Mouse (Mus musculus) cerebellum, postnatal 25 days (tissue): Measurements from ENCODE around the gene Gm43517.

Experiments
- DNase-seq, 2 experiments: peaks; one replicate each; pipeline ENCODE4 v3.0.0; 2021; ENCODE audit warnings: mixed read lengths in 2 of 2

Gm43517 gene

DNA sequence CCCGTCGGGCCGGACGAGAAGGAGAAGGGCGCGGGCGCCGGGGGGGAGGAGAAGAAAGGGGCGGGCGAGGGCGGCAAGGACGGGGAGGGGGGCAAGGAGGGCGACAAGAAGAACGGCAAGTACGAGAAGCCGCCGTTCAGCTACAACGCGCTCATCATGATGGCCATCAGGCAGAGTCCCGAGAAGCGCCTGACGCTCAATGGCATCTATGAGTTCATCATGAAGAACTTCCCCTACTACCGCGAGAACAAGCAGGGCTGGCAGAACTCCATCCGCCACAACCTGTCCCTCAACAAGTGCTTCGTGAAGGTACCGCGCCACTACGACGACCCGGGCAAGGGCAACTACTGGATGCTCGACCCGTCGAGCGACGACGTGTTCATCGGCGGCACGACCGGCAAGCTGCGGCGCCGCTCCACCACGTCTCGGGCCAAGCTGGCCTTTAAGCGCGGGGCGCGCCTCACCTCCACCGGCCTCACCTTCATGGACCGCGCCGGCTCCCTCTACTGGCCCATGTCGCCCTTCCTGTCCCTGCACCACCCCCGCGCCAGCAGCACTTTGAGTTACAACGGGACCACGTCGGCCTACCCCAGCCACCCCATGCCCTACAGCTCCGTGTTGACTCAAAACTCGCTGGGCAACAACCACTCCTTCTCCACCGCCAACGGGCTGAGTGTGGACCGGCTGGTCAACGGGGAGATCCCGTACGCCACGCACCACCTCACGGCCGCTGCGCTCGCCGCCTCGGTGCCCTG lies at the start of gene Gm43517:
Gene Gm43517 (plus strand): TSS at position 299 of the 755 bp plus-strand sequence.
- peak in 1 of 2 experiments; percentile 24 for DNase-seq

DNA sequence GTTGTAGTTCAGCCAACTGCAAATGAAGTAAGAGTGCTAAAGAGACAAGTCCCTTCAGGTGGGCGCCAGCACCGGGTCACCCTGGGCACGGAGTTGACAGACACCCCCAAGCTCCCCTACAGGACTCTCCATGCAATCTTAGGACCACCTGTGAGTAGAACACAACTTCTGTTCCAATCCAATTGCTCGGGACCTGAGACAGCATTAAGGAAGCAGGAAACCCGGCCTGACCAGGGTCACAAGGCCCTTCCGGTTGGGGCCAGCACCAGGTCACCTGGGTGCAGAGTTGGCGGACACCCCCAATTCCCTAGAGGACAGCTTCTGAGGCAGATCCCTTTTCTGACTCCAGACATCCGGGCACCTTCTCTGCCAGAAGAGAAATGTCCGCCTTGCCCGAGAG lies 35.3 kb upstream of the Gm43517 start:
- DNase-seq, result no peak

DNA sequence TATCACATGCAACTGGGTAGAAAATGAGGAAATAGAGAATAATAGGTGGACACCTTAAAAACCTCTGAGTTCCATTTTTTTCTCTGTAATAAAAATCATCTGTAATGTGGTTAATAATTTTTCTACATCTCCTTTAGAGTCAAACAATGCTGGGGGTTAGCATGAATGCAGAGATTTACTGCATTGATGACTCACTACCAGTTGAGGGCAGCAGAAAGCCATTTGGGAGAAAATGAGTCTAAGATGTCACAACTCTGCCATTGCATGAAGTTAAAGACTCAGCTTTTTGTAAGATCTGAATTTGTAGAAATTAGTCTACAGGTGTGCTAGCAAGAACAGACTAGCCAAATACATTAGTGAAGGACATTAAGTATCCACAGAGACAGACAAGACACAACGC lies 16.0 kb upstream of the Gm43517 start:
- DNase-seq, result no peak

DNA sequence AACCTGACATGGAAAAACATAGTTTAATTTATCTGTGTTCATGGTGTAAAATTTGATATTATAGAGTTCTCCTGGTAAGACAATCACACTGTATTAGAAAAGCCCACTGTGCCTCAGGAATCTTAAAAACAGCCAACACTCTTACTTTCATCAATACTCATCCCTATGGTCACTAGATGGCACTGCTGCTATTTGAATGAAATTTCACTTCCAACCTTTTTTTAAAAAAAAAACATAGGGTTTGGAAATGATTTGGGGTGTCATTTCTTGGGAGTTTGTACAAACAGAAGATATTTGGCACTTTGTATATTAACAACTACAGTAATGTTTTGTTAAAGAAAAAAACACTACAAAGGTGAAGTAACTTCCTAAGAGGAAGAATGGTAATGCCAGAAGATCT lies 12.8 kb upstream of the Gm43517 start:
- DNase-seq, result no peak

DNA sequence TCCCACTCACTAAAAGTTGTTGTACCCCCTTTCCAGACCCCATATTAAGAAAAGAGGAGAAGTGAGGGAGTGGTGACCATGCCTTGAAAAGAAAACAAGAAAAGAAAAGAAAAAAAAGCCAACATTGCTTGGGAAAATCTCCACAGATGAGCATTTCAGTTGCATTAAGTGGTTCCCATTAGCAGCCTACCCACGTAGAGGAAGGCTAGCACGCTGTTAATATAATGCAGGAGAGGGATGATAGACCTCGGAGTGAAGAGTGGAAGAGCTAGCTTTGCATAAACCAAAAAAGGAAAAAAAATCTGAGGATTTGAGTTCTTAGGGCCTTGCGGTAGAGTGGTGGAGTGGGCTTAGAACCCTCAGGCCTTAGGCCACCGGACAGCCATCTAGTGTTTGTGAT lies 11.8 kb upstream of the Gm43517 start:
- DNase-seq, result no peak

DNA sequence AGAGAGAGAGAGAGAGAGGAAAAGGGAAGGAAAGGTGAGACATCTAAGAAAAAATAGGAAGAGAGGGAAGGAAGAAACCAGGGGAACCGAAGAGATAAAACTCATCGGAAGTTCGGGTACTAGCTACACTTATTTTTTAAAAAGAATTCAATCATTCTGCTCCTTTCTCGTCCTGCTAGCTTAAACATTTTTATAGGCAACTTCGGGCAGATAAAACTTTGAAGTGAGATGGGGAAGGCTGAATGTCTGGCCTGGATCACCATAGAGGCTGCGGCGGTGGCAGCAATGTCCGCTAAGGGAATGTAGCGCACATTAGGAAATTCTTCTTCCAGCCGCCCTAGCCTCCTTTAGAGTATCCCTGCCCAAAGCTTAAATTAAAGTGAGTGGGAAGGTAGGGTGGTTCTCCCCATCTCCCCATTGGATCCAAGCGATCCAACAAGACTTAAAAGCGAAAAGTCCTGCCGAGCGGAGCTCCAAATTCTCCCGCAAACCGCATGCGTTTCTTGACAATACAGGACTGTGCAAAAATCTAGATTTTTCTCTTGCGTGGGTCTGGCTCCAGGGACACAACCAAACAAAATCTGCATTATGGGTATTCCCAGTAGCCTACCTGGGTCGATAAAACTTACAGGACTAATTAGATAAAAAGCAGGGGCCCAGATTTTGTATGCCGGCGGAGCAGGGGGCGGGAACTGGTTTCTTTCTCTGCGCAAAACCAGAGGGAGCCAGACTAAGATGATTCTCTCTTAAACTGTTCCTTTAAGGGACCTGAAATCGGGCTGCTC lies 11.0 kb upstream of the Gm43517 start:
- no peak for DNase-seq

DNA sequence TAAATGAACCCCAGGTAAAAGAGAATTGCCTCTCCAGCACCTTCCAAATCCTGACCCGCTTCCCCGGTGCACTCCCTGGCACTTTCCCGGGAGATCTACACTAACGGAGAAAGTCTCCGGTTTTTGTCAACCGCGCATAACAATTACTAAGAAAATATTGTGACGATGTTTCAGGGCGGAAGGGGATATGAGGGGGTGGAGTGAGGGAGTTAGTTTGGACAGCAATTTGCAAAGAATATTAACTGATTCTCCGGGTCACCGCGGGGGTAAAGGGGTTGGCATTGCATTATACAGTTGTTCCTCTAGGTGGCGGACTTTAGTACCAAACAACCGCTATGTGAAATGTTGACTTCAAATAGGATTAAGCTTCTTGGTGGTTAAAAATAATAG lies 10.4 kb upstream of the Gm43517 start:
- peak; percentile 25 to 39 for DNase-seq

DNA sequence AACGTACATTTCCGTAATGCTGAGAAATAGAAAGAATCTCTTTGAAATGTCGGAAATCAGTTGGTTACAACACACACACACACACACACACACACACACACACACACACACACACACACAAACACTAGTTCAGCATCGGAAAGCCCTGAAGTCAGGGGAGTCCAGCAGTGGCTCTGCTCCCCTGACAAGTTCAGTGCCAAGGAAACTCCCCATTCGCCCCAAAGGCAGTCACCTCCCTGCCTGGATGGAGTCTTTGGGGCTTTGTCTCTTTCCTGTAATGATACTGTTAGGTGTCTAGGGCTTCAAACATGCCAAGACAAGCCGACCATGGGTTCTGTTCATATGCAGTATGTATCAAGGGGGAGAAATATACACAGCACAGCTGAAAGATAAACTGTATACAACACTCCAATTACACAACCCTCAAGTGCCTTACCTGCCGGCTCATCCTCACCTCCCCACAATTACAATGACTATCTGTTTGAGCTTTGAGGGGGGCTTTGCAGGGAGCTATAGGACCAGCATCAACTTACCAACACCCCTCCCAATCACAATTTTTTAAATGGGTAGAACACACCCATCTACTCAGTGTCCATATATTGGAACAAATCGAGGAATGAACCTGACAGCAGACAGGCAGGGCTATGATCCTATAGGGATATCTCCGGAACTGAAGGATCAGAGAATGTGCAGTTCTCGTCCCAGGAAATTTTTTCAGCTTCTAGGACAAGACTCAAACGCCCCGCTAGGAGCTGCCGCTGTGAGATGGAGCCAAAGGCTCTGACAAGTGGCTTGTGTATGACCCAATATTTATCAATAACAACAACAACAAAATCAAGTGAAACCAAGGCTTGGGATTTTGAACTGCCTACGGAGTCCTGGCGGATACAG lies 9.3 kb upstream of the Gm43517 start:
- DNase-seq, result no peak

DNA sequence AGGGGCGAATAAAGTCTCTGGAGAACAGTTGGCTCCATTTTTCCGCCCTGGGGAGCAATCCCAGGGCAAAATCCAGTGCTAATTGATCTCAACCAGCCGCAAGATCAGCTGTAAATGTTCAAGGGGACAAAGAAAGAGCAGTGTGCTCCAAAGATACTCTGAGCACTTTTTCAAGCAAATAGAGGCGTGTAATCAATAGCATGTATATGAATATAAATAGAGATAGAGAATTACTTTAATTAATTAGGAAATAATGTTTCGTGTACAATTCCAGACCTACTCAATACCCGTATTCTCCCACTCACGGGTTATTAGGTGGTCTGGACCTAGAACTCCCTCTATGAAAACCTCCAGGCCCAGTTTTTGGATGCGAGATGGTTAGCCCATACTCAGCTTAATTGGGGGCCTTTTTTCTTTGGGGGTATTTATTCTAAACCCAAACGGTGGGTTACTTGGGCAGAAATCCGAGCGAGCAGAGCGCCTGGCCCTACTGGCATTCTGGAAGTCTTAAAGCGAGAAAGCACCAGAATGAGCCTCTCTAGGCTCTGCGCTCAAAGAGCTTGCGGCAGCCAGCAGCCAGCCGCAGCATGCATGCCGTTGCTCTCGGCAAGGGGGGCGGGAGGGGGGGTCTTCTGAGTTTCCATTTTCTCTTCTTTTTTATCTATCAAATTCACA lies 8.5 kb upstream of the Gm43517 start:
- DNase-seq, result no peak

DNA sequence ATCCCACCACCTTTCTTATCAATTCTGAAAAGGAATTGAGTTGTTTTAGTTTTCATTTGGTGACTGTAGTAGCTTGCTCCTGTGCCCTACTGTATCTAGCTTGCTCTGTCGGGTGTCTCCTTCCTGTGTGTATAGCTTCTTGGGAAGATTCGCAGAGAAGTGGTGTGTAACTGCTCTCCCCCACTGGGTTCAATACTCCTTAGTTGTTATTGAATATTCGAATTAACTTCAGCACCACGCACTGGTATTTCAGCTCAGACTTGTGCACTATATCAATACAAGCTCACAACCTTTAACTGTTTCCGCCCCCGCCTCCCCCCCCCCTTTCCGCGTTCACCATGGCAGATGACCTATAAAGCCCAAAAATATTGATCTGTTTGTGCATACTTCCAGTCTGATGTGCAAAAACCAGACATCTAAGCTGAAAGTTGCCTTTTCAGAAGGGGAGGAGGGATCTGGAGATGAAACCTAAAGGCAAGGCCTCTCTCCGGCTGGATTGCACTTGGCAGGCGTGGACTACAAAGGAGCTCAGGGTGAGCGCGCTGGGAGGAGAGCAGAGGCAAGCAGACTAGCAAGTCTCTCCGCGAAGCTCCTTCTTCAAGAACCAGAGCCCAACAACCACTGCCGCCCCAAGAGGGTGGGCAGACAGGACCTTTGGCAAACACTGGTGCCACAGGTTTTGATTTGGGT lies 7.5 kb upstream of the Gm43517 start:
- DNase-seq, result no peak

DNA sequence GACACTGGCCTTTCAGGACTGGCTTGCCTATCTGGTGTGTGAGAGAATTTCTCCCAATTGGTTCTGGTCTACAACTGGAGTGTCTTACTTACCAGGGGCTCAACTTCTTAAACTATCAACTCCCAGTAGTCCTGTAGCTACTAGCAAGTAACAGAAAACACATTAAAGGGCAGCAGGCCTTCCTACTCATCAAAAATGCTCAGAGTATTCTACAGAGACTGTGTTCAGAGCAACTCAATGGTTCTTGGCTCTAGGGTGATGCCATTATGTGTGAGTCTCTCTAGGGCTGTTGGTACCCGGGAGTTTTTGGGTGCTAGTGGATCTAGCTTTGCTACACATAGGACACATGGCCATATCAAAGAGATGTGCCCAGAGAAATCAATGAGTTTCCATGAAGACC lies 6.1 kb upstream of the Gm43517 start:
- DNase-seq, result no peak

DNA sequence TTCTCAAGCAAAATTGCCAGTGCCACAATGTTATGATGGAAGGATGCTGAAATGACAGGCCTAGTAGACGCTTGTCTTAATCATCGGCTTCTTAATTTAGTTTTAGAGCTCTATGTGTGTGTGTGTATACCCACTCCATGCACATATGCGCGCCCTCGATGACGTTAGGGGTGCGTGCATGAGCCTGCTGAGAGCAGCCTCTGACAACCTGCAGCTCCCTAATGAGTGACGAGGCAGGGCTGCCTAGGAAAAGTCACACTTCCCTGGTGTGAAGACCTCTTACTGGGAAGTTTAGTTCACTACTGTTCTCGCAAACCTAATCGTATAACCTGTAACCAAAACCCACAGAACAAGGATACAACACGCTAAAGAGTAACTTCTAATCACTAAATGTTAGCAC lies 5.5 kb upstream of the Gm43517 start:
- DNase-seq, result no peak

DNA sequence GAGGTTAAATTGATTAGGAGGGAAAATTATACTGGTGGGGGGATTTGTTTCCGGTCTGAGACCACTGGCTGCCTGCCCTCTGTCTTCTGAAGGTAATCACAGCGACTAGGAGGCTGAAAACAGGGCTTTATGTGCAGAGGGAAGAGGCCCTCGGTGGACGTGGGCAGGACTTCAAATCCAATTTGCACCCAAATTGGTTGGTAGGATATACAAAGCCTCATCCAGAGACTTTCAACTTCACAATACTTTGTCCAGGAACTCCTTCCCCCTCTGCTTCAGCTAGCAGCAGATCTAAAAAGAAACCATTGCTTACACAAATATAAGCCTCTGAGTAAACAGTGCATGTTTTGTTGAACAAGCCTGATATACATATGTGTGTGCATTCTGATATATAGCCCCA lies 4.5 kb upstream of the Gm43517 start:
- no peak for DNase-seq

DNA sequence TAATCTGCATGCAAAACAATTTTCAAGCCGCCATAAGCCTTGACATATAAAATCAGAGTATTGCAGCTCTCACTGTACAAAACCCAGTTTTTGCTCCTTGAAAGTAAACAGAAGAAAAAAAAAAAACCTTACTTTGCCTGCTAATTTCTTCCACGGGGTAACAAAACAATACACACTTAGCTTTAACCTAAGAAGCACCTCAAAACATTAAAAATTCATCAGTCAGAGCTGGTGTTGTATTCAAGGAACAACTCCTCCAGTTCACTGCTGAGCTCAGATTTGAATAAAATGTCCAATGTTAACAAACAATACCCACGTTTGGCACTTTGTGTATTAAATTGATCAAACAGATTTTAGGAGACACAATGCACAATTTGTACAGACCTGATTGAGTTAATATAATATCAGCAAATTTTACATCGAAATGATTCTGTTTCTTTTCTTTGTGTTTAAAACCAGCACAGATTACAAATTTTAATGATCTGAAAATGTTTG lies 3.9 kb upstream of the Gm43517 start:
- DNase-seq, result no peak

DNA sequence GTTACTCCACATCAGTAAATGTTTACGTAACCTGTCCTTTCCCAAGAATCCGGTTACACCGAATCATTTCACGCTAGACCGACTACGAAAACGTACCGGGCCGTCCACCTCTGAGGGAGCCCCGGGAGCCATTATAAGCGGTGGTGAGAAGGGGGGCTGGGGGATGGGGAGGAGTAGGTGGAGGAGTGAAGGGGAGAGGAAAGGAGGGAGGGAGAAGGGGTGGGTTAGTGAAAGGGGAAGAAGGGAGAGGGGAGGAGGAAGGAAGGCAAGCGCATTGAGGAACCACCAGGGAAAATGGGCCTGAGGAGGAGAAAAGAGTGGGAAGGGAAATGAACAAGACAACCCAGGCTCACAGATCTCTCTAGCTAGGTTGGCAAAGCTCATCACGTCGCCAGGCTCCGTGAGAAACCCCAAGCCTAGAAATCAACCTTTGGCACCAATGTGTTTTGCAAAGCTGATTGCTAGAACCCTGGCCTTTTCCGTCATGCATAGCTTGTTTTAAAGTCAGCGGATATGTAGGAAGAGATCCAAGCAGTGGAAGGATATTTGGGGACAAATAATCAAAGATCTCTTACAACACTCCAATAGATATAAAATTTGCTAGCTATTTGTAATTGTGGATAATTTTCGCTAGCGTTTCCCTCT lies 3.1 kb upstream of the Gm43517 start:
- no peak for DNase-seq

DNA sequence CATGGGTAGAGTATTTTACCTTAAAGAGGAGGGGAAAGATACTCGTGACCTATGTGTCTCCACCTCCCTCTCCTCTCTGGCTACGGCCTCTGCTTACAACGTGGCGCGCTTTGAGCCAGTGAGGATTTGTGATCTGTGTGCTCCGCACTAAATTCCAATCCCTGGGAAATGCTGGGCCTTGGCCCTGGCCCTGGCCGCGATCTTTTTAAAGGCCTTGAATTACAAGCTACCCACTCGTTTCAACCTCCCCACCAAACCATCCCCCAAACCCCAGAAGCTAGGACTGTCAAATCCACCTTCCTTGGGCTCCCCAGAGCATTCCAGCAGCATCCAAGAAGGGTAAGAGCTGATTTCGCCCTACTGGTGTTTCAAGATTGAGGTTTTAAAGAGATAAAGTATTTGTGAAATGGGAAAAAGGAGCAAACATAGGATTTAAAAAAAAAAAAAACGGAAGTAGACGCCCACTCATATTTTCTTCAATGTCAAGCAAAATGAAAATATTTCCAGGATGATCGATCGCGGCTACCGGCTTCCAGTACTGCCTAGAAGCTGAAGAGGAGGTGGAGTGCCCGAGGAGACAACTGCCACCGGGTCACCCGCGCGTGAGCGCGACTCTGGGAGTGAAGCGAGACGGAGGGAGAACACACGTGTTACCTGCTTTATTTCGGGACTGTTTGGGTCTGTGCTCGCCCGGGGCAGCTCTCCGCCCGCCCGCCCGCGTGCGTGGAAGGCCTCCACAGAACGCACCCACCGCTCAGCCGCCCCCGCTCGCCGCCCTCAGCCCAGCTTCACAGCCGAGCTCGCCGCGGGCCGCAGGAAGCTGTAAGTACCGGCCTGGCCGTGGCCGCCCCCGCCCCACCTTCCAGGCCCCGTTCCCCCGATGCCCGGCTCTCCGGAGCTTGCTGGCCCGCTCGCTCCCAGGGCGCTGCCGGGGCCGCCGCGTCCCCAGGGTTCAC lies 2.1 kb upstream of the Gm43517 start, which contains the start of gene Foxg1:
Gene Foxg1 (plus strand): TSS at position 96 of the 956 bp plus-strand sequence.
- peak; percentile 11 to 26 for DNase-seq

DNA sequence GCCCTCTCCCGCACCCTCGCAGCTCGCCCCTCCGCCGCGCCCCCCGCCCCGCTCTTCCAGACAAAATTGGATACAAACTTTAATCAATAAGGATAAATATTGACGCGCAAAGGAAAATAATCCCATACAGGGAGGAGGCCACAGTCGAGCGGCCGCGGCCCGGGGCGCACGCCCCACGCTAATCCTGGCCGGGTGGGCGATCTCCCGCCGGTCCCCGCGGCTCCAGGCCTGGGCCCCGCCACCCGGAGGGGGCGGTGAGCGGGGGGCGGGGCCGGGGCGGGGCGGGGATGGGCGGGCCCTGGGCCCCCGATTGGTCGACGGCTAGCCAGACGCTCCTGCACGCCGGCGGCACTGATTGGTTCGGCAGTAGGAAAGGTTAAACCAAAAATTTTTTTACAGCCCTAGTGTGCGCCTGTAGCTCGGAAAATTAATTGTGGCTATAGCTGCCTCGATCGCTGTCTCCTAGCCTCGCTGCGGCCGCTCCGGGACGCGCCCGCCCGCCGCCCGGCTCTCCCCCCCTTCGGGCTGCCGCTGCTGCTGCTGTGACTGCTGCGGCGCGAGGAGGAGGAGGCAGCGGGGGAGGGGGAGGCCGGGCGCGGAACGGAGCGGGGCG lies 1.3 kb upstream of the Gm43517 start:
- peak in 1 of 2 experiments; percentile 5 for DNase-seq

DNA sequence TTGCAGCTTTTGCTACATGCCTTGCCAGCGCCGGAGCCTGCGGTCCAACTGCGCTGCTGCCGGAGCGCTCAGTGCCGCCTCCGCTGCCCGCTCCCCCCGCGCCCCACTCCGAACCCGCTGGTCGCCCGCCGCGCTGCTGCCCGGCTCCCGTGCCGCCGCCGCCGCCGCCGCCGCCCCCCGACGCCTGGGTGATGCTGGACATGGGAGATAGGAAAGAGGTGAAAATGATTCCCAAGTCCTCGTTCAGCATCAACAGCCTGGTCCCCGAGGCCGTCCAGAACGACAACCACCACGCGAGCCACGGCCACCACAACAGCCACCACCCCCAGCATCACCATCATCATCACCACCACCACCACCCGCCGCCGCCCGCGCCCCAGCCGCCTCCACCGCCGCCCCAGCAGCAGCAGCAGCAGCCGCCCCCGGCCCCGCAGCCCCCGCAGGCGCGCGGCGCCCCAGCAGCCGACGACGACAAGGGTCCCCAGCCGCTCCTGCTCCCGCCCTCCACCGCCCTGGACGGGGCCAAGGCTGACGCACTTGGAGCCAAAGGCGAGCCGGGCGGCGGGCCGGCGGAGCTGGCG lies 589 bp upstream of the Gm43517 start:
- no peak for DNase-seq

DNA sequence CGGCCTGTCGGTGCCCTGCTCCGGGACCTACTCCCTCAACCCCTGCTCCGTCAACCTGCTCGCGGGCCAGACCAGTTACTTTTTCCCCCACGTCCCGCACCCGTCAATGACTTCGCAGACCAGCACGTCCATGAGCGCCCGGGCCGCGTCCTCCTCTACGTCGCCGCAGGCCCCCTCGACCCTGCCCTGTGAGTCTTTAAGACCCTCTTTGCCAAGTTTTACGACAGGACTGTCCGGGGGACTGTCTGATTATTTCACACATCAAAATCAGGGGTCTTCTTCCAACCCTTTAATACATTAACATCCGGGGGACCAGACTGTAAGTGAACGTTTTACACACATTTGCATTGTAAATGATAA lies 637 bp downstream of the Gm43517 start:
- DNase-seq, result no peak
